Mouse (Mus musculus): ENCODE measurements at regions not wholly inside any gene's neighbourhood (a gene's known extent, or its start where the extent isn't known, plus 50 kb on each side); places are given as distances from the start of the nearest gene placed in this dataset.

DNA sequence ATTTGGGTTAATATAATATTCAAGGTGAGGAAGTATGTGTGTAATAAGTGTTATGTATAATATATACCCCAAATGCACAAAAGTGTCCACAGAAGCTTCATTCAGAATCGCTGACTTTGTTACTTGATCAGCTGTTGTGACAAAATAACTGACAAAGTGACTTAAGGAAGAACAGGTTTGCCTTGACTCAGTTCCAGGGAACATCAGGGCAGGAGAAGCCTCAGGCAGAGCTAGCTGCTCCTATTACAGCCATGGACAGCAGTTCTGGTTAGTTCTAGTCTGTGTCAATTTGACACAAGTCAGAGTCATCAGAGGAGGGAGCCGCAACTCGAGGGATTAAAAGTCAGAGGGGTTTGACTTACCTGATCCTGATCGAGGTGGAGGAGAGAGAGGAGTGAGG is 79.3 kb upstream of the Rapgef5 start:
- DNase-seq: no peak

DNA sequence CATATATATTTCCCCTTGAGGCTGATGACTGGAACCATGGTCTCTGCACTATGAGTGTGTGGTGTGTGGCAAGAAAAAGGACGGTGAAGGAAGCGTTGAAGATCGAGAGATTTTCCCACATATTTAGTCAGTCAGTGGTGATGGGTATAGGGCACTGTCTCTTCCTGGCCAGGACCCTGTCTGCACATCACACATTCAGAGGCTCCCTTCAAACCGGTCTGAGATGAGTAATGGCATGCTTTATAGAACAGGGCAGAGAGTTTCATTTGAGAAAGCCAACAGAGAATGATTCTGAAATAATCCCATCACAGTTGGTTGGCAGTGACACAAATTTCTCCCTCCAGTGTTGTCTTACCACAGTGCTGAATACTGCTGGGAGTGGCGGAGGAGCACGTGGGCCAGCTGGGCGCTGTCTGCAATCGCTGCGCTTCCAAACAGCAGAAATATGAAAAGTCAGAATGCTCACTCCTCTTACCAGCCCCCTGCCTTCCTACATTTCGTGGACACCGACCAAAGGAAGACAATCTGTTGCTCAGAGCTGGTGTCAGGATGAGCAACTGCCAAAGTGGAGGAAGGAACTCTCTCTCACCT is 77.2 kb upstream of the Rapgef5 start:
- DNase-seq: no peak

- DNase-seq: no peak
Observed at GRCm38 (mm10) chr12:117444247-117444989, 71.9 kb upstream of the Rapgef5 start.

DNA sequence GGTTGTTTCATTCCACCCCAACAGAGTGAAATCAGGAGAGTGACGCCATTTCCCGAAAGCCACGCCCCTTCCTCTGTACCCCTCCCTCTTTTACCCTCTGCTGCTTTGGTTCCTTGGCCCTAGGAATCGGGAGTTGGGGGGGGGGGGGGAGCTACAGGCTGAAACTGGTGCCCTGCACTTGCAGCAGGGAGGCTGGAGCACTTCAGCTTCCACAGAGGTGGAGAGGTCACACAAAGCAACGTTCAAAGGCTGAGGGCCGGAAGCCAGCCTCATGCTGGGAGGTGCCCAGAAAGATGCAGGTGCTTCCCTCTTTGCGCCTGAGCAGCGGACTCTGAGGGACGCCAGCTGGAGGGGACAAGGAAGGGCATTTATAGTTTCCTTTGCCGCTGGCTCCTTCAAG is 69.1 kb upstream of the Rapgef5 start:
- DNase-seq: peak; percentile 16 to 31

DNA sequence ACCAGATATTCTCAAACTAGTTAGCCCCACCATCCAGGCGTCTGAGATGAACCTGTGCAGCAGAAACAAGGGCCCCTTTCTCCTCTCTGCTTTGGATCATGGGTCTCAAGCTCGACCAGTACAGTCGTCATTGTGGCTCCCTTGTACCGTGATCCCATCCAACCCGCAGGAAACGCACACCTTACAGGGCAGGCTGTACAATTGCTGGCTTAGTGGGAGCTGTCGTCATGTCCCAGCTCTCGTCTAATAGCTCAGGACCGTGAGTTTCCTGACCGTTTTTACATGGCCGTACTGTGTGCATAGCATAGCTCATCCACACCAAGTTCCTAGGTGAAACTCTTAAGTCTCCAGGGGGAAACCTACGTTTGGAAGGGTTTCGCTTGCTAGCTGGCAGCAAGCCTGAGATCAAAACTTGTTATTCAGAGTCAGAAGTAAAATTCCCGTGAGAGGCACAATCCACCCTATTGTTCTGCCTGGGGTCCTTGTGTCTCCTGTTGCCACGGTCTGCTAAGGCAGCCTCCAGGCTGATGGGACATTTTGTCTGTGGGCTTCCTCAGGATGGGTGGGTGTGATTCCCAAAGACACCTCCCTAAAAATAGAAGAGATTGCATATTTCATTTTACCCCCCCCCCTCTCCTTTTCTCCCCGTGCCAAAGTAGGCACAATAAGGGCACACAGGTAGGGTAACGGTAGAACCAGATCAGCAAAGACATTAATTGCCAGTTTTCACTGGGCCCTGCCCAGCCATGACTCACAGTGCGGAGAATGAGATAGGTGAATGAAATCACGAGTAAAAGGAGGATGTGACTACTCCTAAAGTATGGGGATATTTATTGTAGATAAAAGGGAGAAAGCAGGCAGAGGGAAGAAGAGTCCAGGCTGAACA is 68.2 kb upstream of the Rapgef5 start:
- DNase-seq: no peak

DNA sequence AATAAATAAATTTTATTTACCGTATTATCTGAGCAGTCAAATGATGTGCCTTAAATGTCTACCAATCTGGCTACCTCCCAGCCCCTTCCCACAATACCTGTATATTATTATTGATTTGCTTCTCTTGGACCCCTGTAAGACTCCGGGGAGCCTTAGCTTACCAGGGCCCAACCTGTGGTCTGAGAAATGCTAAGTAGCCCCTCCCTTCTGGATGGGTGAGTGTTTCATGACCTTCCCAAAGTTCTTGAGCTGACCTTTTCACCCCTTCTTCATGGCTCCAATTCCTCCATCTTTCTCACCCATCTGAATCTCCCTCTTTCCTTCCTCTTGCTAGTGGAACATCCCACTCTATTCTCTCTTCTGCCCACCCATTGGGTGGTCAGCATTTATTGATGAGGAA is 67.2 kb upstream of the Rapgef5 start:
- no peak for DNase-seq

- no peak for DNase-seq
Observed at GRCm38 (mm10) chr12:117450106-117450505, 66.2 kb upstream of the Rapgef5 start.

DNA sequence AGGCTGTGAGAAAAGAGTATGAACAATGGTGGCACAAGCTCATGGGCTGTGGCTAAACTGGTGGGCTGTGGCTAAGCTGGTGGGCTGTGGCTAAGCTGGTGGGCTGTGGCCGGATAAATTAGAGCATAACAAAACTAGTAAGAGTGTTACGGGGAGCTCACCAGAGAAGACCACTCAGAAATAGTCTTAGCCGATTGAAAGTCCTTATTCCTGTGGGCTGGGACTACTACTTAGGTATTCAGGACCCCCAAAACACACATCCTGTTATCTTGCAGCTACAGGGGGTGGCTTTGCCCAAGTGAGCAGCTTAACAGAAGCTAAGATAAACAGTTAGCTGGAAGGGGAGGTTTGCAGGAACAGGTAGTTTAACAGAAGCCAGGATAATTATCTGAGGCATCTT is 65.4 kb upstream of the Rapgef5 start:
- no peak for DNase-seq

GRCm38 (mm10) chr12:117451441-117451840 is 64.8 kb upstream of the Rapgef5 start:
- peak in 1 of 2 experiments; percentile 33 for DNase-seq

GRCm38 (mm10) chr12:117455800-117456199 is 60.5 kb upstream of the Rapgef5 start:
- DNase-seq: no peak

DNA sequence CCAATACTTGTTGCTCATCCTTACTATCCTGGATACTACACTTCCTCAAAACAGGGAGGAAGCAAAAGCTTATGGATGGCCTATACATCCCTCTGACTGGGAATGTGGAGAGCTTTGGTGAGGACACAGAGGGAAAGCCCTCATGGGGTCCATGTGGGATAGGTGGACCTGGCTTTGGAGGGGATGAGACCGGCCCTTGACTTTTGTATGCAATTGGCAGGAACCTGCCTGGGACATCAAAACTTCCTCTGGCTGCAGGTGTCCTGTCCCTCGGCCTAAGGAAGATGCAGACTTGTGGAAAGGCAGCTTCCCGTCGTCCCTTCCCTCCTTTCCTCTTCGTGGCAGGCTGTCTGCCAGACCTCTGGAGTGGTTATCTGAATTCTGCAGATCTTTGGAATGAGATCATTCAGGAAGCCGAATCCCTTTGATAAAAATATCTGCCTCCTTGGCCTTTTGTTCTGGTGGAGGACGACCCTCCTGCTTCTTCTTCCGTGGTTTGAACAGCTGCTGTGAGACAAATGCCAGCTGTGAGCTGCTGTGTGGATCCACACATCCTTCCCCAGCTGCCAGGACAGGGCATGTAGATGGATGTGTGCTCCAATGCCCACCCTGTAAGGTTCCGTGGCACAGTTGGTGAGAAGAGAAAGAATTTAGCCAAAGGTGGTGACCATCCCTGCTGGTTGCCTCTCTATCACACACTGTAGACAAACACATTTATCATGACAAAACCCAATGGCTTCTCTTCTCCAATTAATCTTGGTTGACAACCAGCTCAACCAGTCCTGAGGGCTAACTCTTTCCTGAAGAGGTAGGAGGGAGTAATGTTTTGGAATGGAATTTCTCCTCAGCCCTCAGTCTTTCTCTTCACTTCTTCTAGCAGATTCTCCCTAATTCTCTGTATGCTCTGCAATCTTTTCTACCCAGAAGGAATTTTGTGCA is 57.9 kb upstream of the Rapgef5 start:
- DNase-seq: no peak

DNA sequence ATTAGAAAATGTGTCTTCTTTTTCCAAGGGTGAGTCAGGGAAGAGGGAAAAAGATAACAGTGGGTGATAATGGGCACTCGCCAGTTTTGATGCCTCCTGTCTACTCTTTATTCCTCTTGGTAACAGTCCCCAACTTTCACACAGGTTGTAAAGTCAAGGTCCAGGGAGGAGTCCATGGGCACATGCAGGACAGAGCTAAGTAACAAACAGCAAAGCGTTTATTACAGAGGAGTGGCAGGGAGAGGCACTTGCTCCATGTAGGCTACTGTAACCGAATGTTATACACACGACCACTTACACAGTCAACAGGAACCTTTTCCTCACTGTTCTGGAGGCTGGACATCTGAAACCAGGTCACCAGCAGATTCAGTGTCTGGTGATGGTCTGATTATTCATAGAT is 56.7 kb upstream of the Rapgef5 start:
- DNase-seq: no peak

DNA sequence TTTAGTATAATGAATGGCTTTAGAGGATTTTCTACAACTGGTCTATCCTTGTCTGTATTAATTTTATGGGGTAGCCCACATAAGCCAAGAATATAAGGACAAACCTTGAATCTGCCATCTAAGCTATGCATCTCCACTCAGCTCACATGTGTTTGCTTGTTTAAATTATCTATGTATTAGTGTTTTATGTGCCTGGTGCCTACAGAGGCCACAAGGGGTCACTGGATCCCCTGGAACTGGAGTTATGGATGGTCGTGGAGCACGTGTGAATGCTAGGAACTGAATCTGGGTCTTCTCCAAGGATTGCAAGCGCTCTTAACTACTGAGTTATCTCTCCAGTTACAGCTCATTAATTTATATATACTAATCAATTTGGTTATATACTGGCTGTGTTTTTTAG is 51.1 kb upstream of the Rapgef5 start:
- DNase-seq: no peak

- DNase-seq: no peak
Observed at GRCm38 (mm10) chr12:117465998-117466397, 50.3 kb upstream of the Rapgef5 start.

All from spleen, adult 18-20 months (tissue).